Mouse (Mus musculus): Measurements from ENCODE around the gene Twnk. TPM values are rescaled to one million over a fixed set of nuclear protein-coding genes. Genes with fewer than 3 reads are reported as not detected.

The Twnk gene
- polyA plus RNA-seq, 1 experiment = 5.9 TPM

DNA sequence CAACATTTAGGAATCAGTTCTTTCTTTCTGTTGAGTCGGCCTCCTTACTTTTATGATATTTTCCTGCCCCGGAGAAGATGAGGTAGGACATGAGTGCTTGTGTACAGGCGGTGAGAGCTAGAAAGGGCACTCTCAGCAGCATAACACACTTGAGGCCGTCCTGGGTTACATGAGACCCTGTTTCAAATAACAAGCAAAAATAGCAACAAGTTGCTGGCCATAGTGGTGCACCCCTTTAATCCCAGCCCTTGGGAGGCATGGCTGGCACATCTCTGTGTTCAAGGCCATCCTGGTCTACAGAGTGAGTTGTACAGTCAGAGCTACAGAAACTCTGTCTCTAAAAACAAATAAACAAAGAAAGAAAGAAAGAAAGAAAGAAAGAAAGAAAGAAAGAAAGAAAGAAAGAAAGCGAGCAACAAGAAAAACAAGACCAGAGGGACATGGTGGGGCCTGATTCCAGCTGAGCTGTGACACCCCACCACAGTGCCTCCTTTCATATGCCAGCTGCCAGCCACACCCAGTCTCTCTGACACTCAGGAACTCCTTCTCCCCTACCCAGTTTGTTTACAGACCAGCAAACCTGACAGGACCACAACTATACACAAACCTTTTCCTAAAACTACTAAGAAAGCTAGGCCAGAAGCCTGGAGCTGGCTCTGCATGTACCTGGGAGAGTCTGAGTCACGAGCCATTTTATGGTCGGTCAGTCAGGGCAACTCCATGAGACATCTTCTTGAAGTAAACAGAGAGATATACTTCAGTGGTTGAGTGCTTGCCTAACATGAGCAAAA lies 51.6 kb downstream of the Twnk start:
- H3K4me1 ChIP-seq (ENCODE audit: control insufficient read depth, insufficient read depth, insufficient read length, low read length) = peaks cover 5% of the 10 kb centered on the region; the same call in 1 of the 2 replicates
- peak overlapping the region; percentile 91 for H3K27ac ChIP-seq (ENCODE audit: insufficient read depth, low read depth, low read length)
- TF ChIP-seq CTCF (IDR thresholded peaks at IDR 0.05; ENCODE audit: extremely low read depth, insufficient read length, insufficient replicate concordance, low read depth, low read length) (no peak), POLR2A (IDR thresholded peaks at IDR 0.05; ENCODE audit: low read depth, low read length) (no peak)
- no peak overlapping the region for H3K4me3 ChIP-seq (ENCODE audit: low read depth, low read length)
- 56% methylated on average over 7 of the region's 7 CpGs for WGBS
- H3K36me3 ChIP-seq (ENCODE audit: control insufficient read depth, insufficient read depth, low read length) = peaks cover 1% of the 10 kb centered on the region; the same call in 1 of the 2 replicates
- no peaks in the 10 kb centered on the region for H3K27me3 ChIP-seq (ENCODE audit: control insufficient read depth, insufficient read depth, low read length)

- peaks cover 1% of the 10 kb centered on the region; the same call in 1 of the 2 replicates for H3K36me3 ChIP-seq (ENCODE audit: control insufficient read depth, insufficient read depth, low read length)
- WGBS = 15% methylated on average over 7 of the region's 7 CpGs
- H3K4me1 ChIP-seq (ENCODE audit: control insufficient read depth, insufficient read depth, insufficient read length, low read length) = peaks cover 5% of the 10 kb centered on the region; the same call in 1 of the 2 replicates
- H3K4me3 ChIP-seq (ENCODE audit: low read depth, low read length) = peak overlapping the region; percentile 75
- H3K27ac ChIP-seq (ENCODE audit: insufficient read depth, low read depth, low read length) = peak overlapping the region; percentile 91
- no peaks in the 10 kb centered on the region for H3K27me3 ChIP-seq (ENCODE audit: control insufficient read depth, insufficient read depth, low read length)
- TF ChIP-seq POLR2A (IDR thresholded peaks at IDR 0.05; ENCODE audit: low read depth, low read length) = no peak
- no peak for TF ChIP-seq CTCF (IDR thresholded peaks at IDR 0.05; ENCODE audit: extremely low read depth, insufficient read length, insufficient replicate concordance, low read depth, low read length)
Measured at GRCm38 (mm10) chr19:45057724-45058112, 52.3 kb downstream of the Twnk start.

- peak overlapping the region; percentile 91 for H3K27ac ChIP-seq (ENCODE audit: insufficient read depth, low read depth, low read length)
- under 1% methylated on average over 34 of the region's 34 CpGs for WGBS
Measured at GRCm38 (mm10) chr19:45058113-45058839, 52.8 kb downstream of the Twnk start.

GRCm38 (mm10) chr19:45058841-45059240 lies 53.4 kb downstream of the Twnk start:
- Histone ChIP-seq H3K4me1 (ENCODE audit: control insufficient read depth, insufficient read depth, insufficient read length, low read length) (peaks cover 5% of the 10 kb centered on the region; the same call in 1 of the 2 replicates), H3K4me3 (ENCODE audit: low read depth, low read length) (peak overlapping the region; percentile 75), H3K27me3 (ENCODE audit: control insufficient read depth, insufficient read depth, low read length) (no peaks in the 10 kb centered on the region), H3K27ac (ENCODE audit: insufficient read depth, low read depth, low read length) (peak overlapping the region; percentile 91), H3K36me3 (ENCODE audit: control insufficient read depth, insufficient read depth, low read length) (no peaks in the 10 kb centered on the region; the same call in 1 of the 2 replicates)
- under 1% methylated on average over 14 of the region's 14 CpGs for WGBS
- TF ChIP-seq POLR2A (IDR thresholded peaks at IDR 0.05; ENCODE audit: low read depth, low read length) (no peak), CTCF (IDR thresholded peaks at IDR 0.05; ENCODE audit: extremely low read depth, insufficient read length, insufficient replicate concordance, low read depth, low read length) (no peak)

More at GRCm38 (mm10) chr19:45058113-45058839, 52.8 kb downstream of the Twnk start:
- peaks cover 1% of the 10 kb centered on the region; the same call in 1 of the 2 replicates for H3K36me3 ChIP-seq (ENCODE audit: control insufficient read depth, insufficient read depth, low read length)
- peak overlapping the region; percentile 75 for H3K4me3 ChIP-seq (ENCODE audit: low read depth, low read length)
- no peaks in the 10 kb centered on the region for H3K27me3 ChIP-seq (ENCODE audit: control insufficient read depth, insufficient read depth, low read length)
- TF ChIP-seq CTCF (IDR thresholded peaks at IDR 0.05; ENCODE audit: extremely low read depth, insufficient read length, insufficient replicate concordance, low read depth, low read length) = no peak
- peak; percentile 65; the same call in 1 of the 2 replicates for TF ChIP-seq POLR2A (IDR thresholded peaks at IDR 0.05; ENCODE audit: low read depth, low read length)
- peaks cover 5% of the 10 kb centered on the region; the same call in 1 of the 2 replicates for H3K4me1 ChIP-seq (ENCODE audit: control insufficient read depth, insufficient read depth, insufficient read length, low read length)

Other genes with a start within 250 kb of the Twnk start
- not detected in 2 replicates for gene Pax2, start 249.6 kb upstream of the Twnk start, polyA plus RNA-seq (2012; rRNA removed)
- 38.5 and 43.9 TPM in 2 replicates for gene Slf2, start 74.5 kb upstream of the Twnk start, polyA plus RNA-seq (2012; rRNA removed)
- 139 and 344 TPM in 2 replicates for gene Sema4g, start 16.6 kb upstream of the Twnk start, polyA plus RNA-seq (2012; rRNA removed)
- 71.9 and 126 TPM in 2 replicates for gene Mrpl43, start 779 bp downstream of the Twnk start, polyA plus RNA-seq (2012; rRNA removed)
- gene Lzts2, start 8.8 kb downstream of the Twnk start, polyA plus RNA-seq (2012; rRNA removed) = 40.3 and 50.4 TPM in 2 replicates
- 0.29 and 1.2 TPM in 2 replicates for gene Pdzd7, start 40.1 kb downstream of the Twnk start, polyA plus RNA-seq (2012; rRNA removed)
- gene Sfxn3, start 41.8 kb downstream of the Twnk start, polyA plus RNA-seq (2012; rRNA removed) = 8.8 and 9.5 TPM in 2 replicates
- gene Kazald1, start 69.6 kb downstream of the Twnk start, polyA plus RNA-seq (2012; rRNA removed) = 2.2 and 2.4 TPM in 2 replicates
- gene Tlx1, start 145.0 kb downstream of the Twnk start, polyA plus RNA-seq (2012; rRNA removed) = not detected in 2 replicates
- gene Lbx1, start 230.1 kb downstream of the Twnk start, polyA plus RNA-seq (2012; rRNA removed) = not detected in 2 replicates

Data from small intestine, adult 2 months (tissue).